Mouse (Mus musculus): ENCODE results near the gene Fam92b.
A peak's percentile ranks its signal among the peaks of the same experiment; 100 is the strongest.

Fam92b gene

DNA sequence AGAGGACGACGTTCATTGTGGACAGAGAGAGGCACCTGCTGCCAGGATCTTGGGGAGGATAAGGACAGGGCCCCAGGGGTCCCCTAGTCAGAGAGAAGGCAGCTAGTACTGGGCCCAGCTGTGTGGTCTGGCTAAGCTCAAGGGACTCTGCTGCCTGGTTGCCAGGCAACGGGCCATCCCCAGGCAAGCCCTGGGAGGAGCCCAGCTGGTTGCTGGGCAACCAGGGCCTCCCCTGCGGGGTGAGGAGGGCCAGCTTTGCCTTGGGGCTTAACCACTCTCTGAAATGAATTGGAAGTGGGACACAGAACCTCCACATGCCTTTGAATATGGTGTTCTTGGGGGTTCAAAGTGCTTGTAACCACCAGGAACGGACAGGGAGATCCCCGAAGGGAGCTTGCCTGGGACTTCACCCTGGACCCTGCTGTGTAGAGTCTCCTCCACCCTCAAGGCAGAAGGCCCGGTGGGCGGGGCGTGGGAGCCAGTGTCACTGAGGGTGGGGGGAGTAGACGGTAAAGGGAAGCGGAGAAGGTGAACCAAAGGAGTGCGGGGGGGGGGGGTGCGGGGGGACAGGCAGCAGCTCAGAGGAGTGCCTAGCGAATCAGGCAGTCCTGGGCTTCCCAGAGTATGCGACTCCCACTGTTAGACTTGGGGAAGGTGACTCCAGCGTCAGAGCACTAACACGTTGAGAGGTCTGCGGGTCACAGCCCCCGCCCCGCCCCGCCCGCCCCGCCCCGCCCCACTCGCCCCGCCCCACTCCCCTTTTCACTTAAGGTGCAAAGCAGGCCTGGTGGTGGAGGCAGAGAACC lies at the start of gene Fam92b:
Gene Fam92b, minus strand, starts transcription at position 149 of the 806 bp plus-strand sequence.
- DNase-seq (ENCODE audit: low read depth, low spot score), result peak; percentile 71

DNA sequence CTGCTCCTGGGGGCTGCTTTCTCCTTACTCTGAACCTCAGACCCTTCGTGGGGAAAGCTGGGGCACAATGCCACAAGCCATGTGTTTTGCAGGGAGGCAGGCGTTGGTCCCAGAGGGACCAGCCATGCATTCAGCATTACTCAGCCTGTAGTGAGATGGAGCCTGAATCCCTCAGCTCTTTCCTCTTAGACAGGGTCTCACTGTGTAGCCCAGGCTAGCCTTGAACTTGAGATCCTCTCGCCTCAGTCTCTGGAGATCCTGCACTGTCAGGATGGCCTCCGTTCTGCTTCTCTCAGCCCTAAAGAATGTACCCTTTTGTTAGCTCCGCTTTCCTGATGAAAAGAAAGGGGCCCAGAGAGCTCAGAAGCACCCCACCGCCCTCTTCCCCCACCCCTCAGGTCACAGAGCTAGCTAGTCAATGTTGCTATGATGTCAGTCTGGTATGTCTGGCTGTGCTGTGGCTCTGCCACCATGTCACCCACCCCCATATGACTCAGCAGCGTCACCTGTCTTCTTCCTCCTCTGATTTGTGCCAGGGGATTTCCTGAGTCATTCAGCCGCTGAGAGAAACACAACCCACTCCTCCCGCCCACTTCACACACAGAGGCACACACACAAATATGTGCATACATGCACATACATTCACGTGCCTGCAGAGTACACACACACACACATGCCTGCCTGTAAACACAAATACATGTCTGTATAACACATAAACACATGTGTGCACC lies 48.3 kb upstream of the Fam92b start:
- peak; percentile 76 for DNase-seq (ENCODE audit: low read depth, low spot score)

DNA sequence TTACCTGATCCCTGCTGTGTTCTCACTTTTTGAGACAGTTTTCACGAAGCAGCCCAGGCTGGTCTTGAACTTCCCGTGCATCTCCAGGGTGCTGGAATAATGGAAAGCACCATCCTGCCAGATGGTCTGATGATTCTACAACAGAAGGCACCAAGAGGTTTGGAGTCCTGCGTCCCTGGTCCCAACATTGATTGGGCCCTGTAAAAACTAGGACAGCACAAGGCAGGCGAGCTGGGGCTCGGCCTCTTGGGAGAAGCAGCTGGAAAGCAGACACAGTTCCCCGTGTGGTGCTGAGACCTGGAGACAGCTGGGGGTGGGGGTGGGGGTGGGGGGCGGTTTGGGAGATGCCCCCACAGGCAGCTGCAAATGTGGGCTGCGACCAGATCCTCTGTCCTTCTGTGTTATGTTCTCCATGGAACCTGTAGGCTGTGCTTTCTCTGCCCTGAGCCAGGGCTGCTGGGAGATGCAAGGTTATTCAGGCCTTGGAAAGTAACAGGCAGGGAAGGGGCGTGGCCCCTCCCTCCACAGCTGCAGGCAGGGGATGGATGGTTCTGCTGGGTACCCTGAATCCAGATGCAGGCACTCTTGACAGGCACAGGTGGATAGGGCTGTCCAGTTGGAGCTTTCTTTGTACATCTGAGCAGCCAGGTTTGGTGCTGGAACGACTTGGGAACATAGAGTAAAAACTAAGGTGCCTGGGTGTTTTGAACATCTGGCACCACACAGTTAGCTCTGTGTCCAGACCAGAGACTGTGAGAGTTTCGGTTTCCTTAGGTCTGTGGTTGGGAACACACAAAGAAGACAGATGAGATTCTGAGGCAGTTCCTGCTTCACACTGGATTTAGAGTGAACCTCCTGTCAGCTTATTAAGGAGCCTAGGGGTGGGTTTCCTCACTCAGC lies 47.5 kb upstream of the Fam92b start:
- DNase-seq (ENCODE audit: low read depth, low spot score), result peak; percentile 59

DNA sequence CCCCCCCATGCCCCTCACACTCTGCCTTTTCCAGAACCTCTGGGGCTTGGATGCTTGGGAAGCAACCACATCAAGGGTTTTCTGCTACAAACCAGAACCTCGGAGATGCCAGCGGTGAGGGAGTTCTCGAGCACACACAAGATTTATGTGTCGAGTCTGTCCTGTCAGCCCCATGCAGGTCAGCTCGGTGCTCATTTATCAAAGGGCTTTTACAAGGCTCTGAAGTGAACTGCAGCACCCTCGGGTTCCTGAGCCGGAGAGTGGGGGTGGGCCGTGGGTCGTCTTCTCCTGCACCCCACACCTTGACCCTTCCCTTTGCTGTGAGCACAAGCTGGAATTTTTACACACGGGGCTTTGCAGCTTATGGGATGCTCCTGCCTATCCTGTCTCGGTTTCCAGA lies 45.3 kb upstream of the Fam92b start:
- no peak for DNase-seq (ENCODE audit: low read depth, low spot score)

DNA sequence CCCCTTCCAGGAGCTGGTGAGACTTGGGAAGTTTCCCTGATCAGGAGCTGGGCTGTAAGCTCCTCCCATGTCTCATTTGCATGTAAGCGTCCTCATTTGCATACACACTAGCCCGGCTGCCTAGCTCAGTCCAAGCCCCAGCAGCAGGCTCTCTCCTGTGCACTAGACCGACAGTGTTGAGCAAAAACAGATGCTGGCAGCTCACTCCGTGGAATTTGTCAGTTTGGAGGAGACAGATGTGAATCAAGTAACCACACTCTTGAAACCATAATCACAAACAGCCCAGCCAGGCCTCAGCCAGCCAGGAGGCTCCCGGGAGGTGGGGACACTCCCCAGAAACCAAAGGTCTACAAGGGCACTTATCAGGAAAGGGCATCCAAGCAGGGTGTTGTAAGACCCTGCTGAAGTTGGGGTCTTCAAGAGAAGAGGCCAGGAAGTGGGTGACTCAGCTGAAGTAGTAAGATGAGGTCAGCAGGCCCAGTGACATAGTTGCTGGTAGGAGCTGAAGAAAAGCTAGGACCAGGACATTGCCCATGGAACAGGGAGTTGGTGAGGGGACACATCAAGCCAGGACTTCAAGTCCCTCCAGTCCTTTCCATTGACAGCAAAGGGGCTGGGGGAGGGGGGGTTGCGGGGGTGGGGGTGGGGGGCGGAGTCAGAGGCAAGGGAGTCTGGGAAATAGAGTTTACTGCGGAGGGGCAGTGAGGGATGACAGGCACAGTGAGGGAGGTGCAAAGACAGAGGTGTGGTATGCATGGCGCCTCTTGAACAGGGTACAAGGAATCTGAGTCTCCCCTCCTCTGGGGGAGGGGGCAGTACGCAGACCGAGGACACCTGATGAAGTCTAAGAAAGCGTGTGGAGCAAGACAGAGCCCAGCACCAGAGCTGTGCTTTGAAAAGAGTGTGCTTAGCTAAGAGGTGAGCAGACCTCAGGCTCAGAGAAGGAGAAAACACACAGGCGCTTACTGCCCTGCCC lies 39.9 kb upstream of the Fam92b start:
- DNase-seq (ENCODE audit: low read depth, low spot score), result peak; percentile 99

DNA sequence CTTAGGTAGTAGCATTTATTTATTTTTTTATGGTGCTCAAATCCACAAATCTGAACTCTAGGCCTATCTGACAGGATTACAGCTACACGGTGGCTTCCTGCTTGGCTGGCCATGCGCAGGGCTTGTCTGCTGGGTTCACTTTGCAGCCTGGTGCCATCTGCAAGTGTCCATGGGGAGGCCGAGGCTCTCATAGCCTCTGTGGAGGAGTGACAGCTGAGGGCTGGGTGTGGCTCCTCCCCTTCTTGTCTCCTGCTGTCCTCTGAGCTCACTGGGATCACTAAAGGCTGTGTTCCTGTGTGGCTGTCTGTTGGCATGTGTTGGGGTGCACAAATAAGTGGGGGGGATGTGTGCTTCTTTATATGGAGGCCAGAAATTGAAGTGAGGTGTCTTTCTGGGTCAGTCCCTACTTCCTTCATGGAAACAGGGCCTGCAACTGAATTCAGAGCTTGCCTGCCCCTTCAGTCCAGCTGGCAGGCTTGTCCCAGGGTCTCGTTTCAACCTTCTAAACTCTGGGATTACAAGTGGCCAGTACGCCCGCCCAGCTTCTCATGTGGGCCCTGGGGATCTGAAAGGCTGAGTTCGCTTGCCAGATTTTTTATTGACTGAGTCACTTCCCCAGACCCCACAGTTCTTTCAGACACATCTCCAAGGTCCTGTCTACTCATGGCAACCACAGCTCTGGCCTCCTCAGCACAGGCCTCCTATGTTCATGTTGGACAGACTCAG lies 38.3 kb upstream of the Fam92b start:
- peak; percentile 95 for DNase-seq (ENCODE audit: low read depth, low spot score)

DNA sequence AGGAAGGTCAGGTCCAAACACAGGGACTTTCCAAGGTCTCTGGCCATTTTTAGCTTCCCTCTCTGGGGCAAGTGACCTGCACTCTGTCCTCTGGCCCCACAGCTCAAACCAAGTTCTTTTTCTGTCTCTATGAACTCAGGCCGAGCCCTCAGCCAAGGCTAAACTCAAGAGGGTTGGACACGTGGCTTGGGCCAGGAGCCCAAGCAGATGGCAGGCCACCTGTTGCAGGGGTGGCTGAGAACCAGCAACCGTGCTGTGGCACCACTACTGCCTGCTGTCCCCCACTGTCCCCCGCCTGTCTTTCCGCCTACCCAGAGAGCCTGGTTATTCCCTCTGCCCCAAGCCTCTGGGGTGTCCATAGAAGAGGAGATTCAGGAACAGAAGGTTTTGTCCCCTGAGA lies 36.7 kb upstream of the Fam92b start:
- no peak for DNase-seq (ENCODE audit: low read depth, low spot score)

DNA sequence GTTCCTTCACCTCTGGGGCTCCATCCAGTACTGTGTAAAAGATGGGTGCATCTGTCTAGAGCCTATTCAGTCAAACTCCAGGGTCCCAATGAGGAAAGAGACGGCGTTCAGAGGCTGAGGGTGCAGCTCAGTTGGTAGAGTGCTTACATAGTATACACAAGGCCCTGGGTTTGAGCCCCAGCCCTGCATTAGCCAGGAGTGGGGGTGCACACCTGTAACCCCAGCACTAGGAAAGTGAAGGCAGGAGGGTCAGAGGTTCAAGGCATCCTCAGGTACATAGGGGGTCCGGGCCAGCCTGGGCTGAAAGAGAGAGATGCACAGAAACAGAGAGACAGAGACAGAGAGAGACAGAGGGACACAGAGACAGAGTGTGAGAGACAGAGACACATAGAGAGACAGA lies 36.0 kb upstream of the Fam92b start:
- DNase-seq (ENCODE audit: low read depth, low spot score), result no peak

DNA sequence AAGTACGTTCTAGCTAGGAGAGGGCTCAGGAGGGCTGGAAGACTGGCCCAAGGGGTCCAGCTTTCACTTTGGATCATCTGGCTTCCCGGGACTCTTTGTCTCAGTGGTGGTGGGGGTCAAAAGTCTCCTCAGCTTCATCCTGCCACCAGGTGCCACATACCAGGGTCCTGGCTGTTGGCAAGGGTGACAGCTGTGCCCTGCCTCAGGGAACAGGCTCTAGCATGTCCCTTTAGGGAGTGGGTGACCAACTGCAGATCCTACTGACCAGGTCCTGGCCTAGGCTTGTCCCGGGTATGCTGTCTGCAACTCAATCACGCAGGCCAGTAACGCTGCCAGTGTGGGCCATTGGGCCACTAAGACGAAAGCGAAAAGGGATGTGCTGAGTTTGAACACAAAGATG lies 35.3 kb upstream of the Fam92b start:
- DNase-seq (ENCODE audit: low read depth, low spot score), result no peak

DNA sequence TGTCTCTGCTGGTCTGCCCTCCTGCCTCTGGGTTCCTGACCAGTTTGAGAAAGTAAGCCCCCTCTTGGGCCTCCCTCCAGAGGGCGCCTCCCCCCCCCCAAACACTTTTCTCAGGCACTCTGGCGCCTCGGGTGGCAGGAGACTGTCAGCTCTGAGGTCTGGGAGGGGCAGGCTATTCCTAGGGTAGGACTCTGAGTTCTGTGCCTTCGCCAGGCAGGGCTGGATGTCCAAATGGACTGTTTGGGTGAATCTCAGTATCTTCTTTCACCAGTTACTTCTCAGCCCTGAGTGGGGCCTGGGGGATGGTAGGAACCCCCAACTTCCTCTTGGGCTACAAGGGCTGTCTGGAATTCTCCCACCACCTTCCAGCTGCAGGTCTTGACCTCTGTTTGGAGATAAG lies 34.1 kb upstream of the Fam92b start:
- DNase-seq (ENCODE audit: low read depth, low spot score), result no peak

DNA sequence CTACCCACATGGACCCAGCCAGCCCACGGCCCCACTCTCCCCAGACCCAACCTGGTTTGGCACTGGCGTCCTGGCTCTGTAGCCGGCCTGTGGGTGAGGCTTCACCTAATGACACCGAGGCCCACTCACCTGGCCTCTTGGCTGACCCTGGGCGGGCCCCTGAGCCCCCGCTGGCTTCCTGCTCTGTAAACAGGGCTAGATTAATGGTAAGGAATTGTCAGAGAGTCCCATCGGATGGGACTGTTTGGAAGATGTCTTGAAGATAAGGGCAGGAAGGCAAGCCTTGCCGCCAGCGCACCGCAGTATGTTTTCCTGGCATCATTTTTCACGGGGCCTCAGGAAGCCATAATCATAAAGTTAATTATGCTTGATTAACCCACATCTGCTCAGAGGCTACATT lies 30.8 kb upstream of the Fam92b start:
- DNase-seq (ENCODE audit: low read depth, low spot score), result no peak

DNA sequence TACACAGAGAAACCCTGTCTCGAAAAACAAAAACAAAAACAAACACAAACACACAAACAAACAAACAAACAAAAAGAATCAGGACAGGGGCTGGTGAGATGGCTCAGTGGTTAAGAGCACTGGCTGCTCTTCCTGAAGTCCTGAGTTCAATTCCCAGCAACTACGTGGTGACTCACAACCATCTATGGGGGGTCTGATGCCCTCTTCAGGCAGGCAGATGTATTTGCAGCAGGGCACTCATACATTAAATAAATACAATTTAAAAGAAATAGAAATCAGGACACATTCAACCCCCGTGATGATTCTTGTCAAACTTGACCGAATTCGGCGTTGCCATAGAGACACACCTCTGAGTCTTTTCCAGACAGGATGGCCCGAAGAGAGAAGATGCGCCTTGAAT lies 30.1 kb upstream of the Fam92b start:
- no peak for DNase-seq (ENCODE audit: low read depth, low spot score)

DNA sequence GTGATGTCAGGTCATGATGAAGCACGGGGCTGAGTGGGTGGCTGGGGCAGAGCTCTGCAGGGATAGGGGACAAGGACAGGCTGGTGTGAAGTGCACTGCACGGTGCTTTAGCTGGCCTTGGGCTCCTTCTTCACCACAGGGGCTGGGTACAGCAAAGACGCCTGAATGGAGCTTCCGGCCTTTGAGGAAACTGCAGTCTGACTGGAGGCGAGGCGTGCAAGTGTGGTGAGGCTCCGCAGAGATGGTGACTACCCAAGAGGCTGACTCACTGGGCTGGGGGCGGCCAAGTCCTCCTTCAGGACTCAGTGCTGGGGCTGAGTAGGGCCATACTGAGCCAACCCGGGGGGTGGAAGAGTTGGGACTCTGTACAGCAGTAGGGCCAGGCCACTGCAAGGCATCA lies 28.6 kb upstream of the Fam92b start:
- peak; percentile 55 for DNase-seq (ENCODE audit: low read depth, low spot score)

DNA sequence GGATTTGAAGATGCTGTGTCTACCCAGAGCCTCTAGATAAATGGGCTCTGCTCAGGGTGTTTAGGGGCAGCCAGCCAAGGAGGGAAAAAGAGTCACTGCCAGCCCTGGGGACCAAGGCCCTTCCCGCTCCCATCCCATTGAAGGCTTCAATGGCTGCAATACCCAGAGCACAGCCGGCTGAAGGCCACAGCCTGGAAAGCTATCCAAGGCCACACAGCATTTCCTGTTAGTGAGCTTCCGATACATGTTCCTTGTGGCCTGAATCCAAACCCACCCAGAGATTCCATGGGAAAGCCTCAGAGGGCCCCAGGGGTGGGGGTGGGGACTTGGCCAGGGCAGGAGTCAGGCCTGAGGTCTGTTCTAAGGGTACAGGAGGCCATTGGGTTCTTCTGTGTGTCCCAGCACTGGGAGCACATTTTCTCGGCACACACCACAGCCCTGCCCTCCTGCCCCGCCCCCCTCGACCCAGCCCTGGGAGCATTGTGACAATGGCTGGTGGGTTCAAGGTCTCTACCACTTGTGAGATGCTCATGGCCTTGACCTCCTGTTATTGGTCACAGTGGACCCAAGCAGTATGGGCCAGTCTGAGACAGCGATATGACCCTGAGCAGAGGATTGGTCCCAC lies 27.6 kb upstream of the Fam92b start:
- no peak for DNase-seq (ENCODE audit: low read depth, low spot score)

DNA sequence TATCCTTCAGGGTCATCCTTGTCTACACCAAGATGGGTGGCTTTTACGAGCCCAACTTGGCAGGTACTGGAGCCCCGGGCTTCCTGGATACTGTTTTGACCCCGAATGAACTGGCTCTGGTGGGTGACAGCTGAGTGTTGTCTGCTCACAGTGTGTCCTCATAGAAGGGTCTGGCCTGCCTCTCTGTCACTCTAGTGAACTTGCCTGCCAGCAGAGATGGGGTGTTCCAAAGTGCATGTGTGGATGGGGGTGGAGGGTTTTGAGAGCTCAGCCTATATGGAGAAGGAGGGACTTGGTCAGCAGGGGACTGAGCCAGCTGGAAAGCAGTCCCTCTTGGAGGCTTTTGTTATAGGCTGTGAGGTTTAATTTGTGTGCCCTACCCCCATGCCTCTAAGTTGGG lies 25.3 kb upstream of the Fam92b start:
- DNase-seq (ENCODE audit: low read depth, low spot score), result no peak

DNA sequence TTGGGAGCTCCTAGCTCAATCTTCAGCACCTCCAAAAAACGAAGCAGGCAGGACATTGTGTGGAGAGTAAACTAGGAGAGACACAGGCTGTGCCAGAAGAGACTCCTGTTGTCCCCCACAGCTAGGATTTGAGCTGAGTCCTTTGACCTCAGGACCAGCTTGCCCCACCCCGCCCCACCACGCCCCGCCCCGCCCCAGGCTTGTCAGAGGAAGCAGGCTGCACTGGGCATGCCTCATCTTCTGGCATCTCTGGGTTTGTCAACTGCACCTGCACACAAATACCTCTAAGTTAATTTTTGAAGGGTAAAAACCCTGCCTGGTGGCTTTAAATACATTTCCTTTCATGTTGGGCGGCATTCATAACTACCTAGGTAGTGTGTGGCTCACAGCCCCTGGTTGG lies 24.1 kb upstream of the Fam92b start:
- no peak for DNase-seq (ENCODE audit: low read depth, low spot score)

DNA sequence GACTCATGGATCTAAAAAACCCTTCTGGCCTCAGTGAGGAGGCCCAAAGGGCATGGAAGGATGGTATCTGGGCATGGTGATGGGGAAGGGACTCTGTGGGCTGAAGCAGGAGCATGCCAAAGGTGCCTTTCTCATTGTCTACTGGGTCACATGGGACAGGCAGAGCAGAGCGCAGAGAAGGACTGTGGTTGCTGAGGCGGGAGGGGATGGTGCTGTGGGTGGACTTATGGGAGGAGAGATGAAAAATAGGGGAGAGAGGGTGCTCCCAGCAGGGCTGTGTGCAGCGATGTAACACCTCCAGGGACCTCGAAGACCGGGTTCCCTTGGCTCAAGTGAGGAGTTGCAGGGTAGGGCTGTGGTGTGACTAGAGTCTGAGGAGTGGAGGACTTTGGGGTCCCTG lies 14.9 kb upstream of the Fam92b start:
- no peak for DNase-seq (ENCODE audit: low read depth, low spot score)

DNA sequence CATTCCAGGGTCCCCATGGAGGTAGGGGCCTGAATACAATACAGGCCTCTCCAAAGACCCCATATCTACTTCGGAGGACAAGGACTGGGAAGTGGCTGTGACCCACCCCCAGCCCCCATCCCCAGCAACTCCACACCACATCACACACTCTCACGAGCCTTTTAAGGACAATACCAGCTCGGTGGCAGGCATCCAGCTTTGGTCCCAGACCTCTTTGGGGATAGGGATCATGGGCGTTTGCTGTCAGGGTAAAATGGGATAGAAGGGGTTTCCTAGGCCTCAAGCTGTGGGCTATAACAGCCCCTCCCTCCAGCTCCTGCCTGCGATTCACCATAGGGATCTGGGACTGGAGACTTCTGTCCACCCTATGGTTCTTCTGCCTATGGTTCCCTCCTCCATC lies 14.4 kb upstream of the Fam92b start:
- DNase-seq (ENCODE audit: low read depth, low spot score), result peak; percentile 32

DNA sequence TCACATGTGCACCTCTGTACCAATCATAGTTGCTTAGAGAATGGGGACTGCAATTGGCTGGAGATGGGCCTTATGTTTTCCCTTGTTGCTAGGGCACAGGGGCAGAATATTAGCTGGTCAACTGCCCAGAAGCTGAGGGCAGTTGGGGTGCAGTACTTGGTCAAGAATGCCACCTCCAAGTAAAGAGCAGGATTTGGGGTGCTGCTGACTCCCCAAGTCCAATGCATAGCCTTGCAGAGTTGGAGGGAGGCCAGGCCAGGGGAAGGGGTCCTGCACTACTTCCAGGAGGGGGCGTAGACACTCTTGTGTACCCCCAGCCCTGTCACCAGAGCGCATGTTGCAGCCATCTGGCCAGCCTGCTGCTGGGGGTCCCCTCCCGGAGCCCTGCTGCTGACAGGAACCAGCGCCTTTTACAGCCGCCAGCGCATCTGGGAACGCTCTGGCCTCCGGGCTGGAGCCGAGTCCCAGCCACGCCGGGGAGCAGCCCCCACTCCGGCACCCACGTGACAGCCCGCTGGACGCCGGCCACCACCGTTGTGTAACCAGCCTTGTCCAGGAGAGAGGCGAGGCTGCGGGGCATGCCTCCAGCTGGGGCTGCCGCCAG lies 13.6 kb upstream of the Fam92b start:
- peak; percentile 86 for DNase-seq (ENCODE audit: low read depth, low spot score)

Measured in 3T3-L1 (cell line).